Mouse (Mus musculus) E14TG2a.4 (cell line): ENCODE measurements around the gene Klf14.

ENCODE experiments used
- CTCF ChIP-seq: conservative IDR thresholded peaks from 2 replicates; pipeline ENCODE4 v1.5.1; 2014; ENCODE audit warnings: low read length
- NANOG ChIP-seq: IDR thresholded peaks from 2 replicates; pipeline ENCODE4 v1.6.1; 2014; ENCODE audit warnings: borderline replicate concordance, low read length, mixed read lengths

- no peak for TF ChIP-seq CTCF
- TF ChIP-seq NANOG, result no peak
Measured at GRCm38 (mm10) chr6:30907970-30908369, 50.9 kb downstream of the Klf14 start.
